Mouse (Mus musculus): ENCODE measurements around the gene Zfp740. TPM values are rescaled to one million over a fixed set of nuclear protein-coding genes. Genes with fewer than 3 reads are reported as not detected.

Zfp740 gene
- total RNA-seq, 2 experiments from 2014 or later: 131 to 134 TPM

DNA sequence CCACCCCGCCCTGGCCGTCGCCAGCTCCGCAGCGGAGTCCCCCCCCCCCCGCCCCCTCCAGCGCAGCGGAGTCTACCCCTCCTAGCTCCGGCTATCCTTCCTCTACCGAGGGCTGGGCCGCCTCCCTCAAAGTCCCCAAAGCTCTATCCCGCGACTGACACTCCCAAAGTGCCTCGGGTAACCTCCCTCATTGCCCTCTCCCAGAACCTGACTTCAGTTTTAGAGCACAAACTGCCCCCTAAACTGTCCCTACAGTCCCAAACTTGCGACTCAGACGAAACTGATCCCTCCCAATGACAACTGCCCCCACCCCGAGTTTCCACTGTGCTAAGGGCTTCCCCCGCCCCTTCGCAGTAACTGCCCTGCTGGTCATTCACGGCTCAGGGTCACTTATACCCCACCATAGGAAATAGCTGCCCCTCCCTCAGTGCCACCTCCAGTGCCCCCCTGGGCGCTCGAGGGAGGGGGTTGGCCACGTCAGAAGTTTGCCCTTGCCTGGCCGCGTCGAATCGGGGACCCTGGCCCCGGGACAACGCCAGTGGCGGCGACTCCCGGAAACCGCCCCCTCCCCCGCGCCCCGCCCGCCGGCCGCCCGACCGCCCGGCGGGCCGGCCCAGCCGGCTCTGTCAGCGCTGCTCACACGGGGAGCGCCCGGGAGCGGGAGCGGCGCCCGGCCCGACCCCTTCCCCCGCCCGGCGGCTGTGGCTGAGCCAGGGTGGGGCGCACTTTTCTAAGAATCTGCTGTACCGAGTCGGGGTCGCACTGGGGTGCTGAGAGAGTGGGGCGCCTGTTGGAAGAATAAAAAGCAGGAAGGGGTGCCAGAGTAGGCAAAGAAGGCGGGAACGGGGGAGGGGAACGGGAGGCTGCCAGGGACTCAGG lies 44.4 kb downstream of the Zfp740 start:
- peak; percentile 38 to 54 for DNase-seq (ENCODE audit: low spot score in 2 of 2)

DNA sequence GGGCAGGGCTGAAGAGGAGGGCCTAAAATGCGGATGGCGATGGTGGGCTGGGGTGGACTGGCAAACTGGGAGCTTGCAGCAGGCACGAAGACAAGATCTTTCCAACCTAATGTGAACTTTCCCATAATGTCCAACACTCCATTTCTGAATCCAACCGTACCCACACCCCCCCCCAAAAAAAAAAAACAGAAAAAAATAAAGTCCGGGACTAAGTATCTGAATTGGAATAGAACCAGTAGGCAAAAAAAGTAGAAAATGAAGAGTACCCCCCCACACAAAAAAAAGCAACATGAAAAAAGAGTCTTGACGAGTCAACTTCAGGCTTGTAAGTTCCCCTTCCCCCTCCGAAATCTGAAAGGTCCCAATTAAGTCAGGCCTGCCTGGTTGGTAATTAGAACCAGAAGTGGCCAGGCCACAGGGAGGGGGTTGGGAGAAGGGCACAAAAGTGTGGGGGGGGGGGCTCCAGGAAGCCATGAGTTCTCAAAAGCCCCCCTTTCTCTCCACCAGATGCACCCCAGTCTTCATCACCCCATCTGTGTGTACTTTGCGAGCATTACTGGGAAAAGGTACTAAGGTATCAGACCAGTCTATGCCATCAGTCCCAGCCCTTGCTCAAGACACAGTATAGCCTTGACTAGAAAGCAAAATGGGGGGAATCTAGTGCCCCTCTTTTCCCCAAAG lies 45.2 kb downstream of the Zfp740 start:
- no peak for DNase-seq (ENCODE audit: low spot score in 2 of 2)

DNA sequence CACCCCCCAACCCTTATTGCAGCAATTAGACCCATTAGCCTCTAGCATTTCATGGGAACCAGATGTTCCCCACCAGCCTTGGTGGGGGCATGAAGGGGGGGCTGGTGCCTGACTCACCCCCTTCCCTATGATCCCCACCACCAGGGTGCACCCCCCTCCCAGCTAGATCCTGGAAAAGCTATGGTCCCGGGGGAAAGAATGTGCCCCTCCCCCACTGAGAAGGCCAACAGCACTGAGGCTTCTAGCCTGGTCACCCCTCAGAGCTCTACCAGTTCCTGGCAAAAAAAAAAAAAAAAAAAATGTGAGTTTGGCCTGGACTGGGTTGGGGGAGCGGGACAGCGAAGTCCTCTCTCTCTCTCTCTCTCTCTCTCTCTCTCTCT lies 45.8 kb downstream of the Zfp740 start:
- no peak for DNase-seq (ENCODE audit: low spot score in 2 of 2)

DNA sequence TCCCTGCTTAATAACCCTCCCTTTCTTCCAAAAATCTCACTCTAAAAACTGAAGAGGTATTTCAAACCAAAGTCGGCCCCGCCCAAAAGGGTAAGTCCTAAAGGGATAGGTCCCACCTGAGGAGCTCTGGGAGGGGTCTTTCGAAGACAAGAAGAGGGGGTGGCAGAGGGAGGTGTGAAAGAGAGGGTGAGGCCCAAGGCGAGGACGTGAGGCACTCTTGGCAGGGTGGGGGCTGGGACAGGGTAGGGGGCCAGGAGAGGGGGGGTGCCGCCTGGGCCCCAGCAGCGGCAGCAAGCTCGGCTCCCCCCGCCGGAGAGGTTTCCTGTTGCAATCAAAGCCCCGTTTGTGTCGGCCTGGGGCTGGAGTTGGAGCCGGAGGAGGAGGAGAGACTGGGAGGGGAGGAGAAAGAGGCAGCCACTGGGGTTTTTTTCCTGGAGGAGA lies 46.2 kb downstream of the Zfp740 start:
- no peak for DNase-seq (ENCODE audit: low spot score in 2 of 2)

DNA sequence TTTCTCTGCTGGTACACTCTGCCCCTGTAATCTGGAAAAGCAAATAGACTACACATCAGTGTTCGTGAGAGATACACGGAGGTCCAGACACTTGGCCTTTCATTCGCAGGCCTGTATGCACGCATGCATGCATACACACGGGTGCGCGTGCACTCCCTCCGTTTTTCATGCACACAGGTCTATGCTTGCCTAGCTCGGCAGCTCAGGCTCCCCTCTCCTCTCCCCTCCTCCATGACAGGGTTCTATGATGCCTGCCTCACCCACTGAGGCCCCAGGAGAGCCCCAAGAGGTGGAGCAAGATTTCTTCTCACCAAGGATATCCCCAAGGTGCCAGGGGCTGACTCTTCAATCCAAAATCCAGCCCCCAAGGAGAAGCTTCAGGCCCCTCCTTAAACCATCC lies 46.9 kb downstream of the Zfp740 start:
- no peak for DNase-seq (ENCODE audit: low spot score in 2 of 2)

DNA sequence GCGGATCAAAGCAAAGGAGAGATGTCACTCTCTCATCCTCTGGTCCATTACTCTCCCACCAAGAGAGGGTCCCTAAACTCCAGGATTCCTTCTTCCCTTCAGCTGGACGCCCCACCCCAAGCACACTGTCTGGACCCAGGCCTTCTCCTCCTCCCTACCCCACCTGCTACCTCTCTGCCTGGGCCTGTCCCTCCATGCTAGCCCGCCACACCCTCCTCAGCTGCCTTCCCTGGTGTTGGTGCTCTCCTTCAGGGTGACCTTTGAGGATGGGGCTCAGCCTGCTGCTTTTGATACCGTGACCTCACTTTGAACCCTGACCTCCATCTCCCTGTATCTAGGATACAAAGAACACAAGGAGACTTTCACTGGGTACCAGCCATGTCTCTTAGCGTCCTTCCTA lies 47.5 kb downstream of the Zfp740 start:
- no peak for DNase-seq (ENCODE audit: low spot score in 2 of 2)

DNA sequence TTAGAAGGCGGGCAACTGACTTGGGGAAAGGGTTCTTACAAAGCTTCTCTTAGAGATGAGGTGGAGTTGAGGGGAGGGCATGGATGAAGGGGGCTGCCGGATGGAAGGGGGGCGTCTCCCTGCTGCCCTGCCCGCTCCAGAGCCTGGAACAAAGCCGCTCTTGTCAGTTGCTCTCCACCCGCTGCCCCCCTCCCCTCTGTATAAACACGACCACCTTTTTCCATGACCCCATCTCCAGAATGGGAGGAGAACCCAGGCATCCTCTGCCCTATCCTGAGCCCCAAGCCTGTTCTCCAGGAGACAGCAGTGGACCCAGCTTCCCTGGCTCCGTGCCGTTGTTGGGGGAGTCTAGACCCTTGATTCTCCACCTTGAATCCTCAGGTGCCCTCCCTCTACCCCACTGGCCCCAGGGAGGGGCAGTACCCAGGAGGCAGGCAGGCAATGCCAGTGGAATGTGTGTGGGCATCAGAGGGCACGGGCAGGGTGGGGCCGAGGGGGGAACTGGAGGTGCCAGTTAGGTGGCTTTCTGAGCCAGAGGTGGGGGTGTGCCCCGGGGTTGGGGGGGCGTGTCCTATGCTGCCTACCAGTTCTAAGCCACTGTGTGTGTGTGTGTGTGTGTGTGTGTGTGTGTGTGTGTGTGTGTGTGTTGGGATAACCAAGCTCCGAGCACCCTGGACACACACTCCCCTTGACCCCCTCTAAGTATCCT lies 52.7 kb downstream of the Zfp740 start:
- DNase-seq (ENCODE audit: low spot score in 2 of 2): no peak

DNA sequence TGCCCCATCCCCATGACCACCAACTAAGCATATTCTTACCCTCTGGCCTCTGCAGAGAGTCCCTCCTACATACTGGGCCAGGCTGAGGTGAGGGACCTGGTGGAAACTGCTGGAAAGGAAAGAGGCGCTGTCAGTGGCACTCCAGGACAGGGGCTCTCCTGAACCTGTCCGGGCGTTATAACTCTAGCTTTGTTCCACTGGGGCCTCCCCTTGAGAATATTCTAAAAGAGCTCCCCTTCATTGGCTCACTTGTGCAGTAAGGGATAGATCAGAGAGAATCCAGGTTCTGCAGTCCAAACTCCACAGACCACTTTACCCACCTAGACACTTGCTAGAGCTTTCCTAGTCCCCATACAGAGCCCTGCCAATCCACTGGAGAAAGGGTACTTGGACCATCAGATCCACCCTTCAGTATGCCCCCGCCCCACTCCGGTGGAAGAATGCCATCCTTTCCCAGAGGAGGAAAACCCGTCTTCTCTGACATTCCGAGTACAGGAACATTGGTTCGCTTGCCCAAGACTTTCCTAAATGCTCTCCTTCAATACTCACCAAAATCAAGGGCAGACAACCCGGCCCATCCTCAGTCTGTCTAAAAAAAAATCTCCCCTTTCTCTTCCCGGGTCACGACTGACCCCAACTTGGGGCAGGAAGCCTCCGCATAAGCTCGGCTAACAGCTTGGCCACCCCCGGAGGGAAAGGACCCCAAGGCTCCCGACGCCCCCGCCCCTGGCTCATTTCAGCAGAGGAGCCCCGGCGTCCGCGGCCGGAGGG lies 53.6 kb downstream of the Zfp740 start:
- DNase-seq (ENCODE audit: low spot score in 2 of 2): no peak

DNA sequence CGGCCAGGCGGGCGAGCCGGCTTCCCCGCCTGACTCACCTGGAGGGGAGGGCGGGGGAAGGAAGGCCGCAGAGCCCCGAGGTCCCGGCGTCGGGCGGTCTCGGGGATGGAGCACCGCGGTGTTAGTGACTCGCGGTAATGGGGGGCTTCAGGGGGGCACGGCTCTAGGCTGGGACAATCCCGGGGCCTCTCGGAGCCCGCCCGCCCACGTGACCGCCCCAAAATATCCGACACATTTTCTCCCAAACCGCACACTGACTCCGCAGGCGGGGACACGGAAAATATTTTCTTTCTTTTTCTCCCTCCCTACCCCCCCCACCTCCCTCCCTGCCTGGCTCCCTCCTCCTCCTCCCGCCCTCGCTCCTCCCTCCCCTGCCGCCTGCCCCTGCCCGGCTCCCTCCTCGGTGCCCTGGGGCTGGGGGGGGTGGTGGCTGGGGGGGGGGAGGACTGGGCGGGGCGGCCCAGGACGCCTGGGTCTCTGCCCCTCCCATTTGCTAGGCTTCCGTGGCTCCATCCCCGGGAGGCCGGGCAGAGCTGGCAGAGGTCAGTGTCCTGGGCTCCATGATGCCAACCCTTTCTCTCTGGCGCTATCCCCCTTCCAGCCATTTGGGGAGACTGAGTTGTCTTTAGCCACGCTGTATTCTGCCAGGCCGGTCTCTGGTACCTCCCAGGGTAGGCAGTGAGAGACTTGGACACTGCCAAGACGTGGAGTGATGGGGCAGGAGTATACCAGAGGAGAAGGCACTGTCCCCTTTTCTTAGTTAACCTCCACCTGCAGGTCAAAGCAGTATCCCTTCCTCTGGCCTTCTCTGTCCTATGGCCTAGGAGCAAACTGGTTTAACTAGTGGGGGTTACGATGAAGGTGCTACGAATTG lies 54.4 kb downstream of the Zfp740 start, which contains the start of gene Rarg:
Rarg (minus strand) TSS at position 316 of the 874 bp plus-strand sequence.
- no peak for DNase-seq (ENCODE audit: low spot score in 2 of 2)

DNA sequence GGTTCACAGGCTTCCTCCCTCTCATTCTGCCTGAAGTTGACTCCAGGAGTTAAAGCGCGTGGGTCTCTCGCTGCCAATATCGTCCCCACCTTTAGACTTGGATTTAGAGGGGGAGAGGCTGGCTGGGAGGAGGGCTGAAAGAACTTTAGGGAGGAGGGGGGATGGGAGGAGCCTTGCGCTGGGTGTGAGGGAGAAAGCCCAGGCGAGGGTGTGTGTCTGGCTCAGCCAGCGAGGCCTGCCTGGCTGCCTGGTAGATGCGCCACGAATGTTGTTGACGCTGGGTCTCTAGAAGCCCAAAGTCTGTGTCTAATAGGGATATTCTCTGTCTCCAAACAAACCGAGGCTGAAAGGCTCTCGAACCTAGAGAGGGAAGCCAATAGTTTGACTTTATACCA lies 55.0 kb downstream of the Zfp740 start:
- DNase-seq (ENCODE audit: low spot score in 2 of 2): no peak

DNA sequence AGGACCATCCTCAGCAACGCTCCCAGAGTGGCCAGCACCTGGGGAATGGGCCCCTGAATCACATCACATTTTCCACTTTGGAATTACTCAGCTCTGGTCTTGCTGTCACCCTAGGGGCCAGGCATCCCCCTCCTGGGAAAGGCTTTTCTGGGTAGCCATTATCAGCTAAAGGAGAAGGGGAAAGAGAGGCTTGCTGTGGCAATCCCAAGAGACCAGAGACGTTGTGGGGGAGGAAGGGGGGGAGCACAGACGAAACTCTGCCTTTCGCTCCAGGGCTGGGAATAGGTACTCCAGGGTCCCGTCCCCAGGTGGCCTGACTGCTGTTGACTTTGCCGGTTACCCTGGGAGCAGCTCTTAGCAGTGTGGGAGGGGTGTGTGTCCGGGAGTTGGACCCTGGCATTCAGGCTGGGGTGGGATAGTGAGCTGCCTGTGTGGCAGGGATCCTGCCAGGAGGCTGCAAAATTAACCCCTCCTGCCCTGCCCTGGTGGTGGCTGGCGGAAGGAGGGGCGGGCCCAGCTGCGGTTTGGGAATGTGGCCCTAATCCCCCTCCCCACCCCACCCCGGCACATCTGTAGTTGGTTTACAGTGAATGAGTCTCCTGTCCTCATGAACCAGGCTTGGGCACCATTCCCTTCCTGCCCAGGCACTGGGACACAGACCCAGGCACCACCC lies 55.7 kb downstream of the Zfp740 start:
- DNase-seq (ENCODE audit: low spot score in 2 of 2): no peak

DNA sequence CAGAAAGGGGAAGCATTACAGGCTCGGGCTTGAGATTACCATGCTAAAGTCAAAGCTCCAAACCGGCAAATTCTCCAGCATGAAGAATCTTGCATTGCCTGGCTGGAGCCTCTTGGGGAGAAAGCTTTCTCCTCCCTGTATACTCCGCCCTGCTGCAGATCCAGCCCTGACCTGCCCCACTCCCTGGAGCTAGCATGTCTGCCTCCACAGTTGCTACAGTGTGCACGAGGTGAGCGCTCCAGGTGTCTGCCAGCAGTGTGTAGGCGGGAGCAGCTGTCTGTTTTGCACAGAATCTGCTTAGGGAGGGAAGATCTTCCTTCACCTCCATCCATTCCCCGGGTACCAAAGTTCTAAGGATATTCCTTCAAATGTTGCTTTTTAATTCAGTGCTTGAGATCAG lies 59.5 kb downstream of the Zfp740 start:
- no peak for DNase-seq (ENCODE audit: low spot score in 2 of 2)

DNA sequence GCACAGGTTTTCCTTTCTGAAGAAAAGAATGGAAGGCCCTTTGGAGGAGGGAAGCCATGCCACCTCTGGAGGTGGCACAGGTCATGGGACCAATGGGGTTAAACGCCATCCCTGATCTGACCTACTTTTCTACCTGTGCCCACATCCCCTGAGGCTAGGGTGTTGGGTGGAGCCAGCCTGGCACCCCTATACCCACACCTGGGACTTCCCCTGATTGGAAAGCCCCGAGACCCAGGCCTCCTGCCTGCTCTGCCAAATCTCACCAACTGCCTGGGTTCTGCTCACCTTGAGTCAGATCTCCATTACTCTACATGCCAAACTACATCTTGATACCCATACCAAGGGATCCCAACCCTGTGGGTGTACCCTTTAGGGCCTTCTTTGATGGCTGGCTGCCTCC lies 60.0 kb downstream of the Zfp740 start:
- DNase-seq (ENCODE audit: low spot score in 2 of 2): no peak

Other genes with a start within 250 kb of the Zfp740 start
- not detected for gene Krt78, start 249.0 kb upstream of the Zfp740 start, total RNA-seq (2021)
- gene Krt8, start 198.8 kb upstream of the Zfp740 start, total RNA-seq (2021): 10 to 100 TPM; 18.8 TPM
- 10 to 100 TPM; 17.3 to 22.9 TPM for gene Krt18, start 175.1 kb upstream of the Zfp740 start, total RNA-seq (2021)
- 100 to 1,000 TPM; 352 to 356 TPM for gene Eif4b, start 129.5 kb upstream of the Zfp740 start, total RNA-seq (2021)
- gene Tns2, start 102.8 kb upstream of the Zfp740 start, total RNA-seq (2021): 10 to 100 TPM; 60.9 to 63.6 TPM
- gene Spryd3, start 67.0 kb upstream of the Zfp740 start, total RNA-seq (2021): 10 to 100 TPM; 32.5 to 35.9 TPM
- gene Igfbp6, start 58.9 kb upstream of the Zfp740 start, total RNA-seq (2021): 10 to 100 TPM; 33.9 to 34.4 TPM
- 1 to 10 TPM in 1 of 2 experiments, under 1 TPM in 1; 0.78 to 3.8 TPM for gene Soat2, start 52.7 kb upstream of the Zfp740 start, total RNA-seq (2021)
- gene Csad, start 1.5 kb downstream of the Zfp740 start, total RNA-seq (2021): 100 to 1,000 TPM in 1 of 2 experiments, 10 to 100 TPM in 1; 90.0 to 106 TPM
- 1 to 10 TPM; 1.1 to 3.6 TPM for gene Itgb7, start 28.7 kb downstream of the Zfp740 start, total RNA-seq (2021)
- 10 to 100 TPM; 24.8 to 28.6 TPM for gene Rarg, start 54.3 kb downstream of the Zfp740 start, total RNA-seq (2021)
- under 1 TPM; 0.17 to 0.31 TPM for gene Gm9918, start 67.3 kb downstream of the Zfp740 start, total RNA-seq (2021)
- gene Mfsd5, start 76.2 kb downstream of the Zfp740 start, total RNA-seq (2021): 10 to 100 TPM; 34.4 to 36.7 TPM
- gene Espl1, start 93.0 kb downstream of the Zfp740 start, total RNA-seq (2021): 10 to 100 TPM; 16.5 to 24.5 TPM
- gene Pfdn5, start 122.9 kb downstream of the Zfp740 start, total RNA-seq (2021): 100 to 1,000 TPM; 443 to 452 TPM
- gene Myg1, start 128.5 kb downstream of the Zfp740 start, total RNA-seq (2021): 10 to 100 TPM; 86.3 to 96.7 TPM
- 10 to 100 TPM; 32.3 to 39.0 TPM for gene Aaas, start 147.5 kb downstream of the Zfp740 start, total RNA-seq (2021)
- gene Sp7, start 163.9 kb downstream of the Zfp740 start, total RNA-seq (2021): under 1 TPM; 0.31 to 0.48 TPM
- gene Sp1, start 202.9 kb downstream of the Zfp740 start, total RNA-seq (2021): 100 to 1,000 TPM; 101 to 110 TPM
- gene Amhr2, start 242.1 kb downstream of the Zfp740 start, total RNA-seq (2021): 1 to 10 TPM; 2.8 to 3.1 TPM

Data from adrenal gland, postnatal 4 days (tissue).